Mouse (Mus musculus) neural tube, embryonic 15.5 days (tissue): Measurements from ENCODE around the gene Gm18336. TPM values are rescaled to one million over a fixed set of nuclear protein-coding genes. Genes with fewer than 3 reads are reported as not detected.

Source experiments
- ATAC-seq: fragments of 200-750 bp; cut with Nextera tagmentation; 2 replicates; pipeline ENCODE4 v1.8.0; 2017; ENCODE audit warnings: mild to moderate bottlenecking, moderate TSS enrichment, moderate library complexity; ENCODE audit not compliant: low FRiP score
- H3K27ac ChIP-seq: fragments of 300-500 bp; sonication (generic); replicated peaks from 2 replicates; pipeline ENCODE4 v1.5.1; 2015; ENCODE audit warnings: mild to moderate bottlenecking, inconsistent platforms
- H3K27me3 ChIP-seq: fragments of 300-500 bp; sonication (generic); replicated peaks from 2 replicates; pipeline ENCODE4 v1.6.1; 2015; ENCODE audit warnings: inconsistent platforms
- H3K36me3 ChIP-seq: fragments of 300-500 bp; sonication (generic); 2 replicates; pipeline ENCODE4 v1.6.1; 2015; ENCODE audit warnings: inconsistent platforms
- H3K4me1 ChIP-seq: fragments of 300-500 bp; sonication (generic); 2 replicates; pipeline ENCODE4 v1.6.1; 2015; ENCODE audit warnings: inconsistent platforms
- H3K4me2 ChIP-seq: fragments of 300-500 bp; sonication (generic); 2 replicates; pipeline ENCODE4 v1.6.1; 2015; ENCODE audit warnings: inconsistent platforms, mild to moderate bottlenecking, moderate library complexity
- H3K4me3 ChIP-seq: fragments of 300-500 bp; sonication (generic); replicated peaks from 2 replicates; pipeline ENCODE4 v1.5.1; 2015; ENCODE audit warnings: mild to moderate bottlenecking, inconsistent platforms
- H3K9ac ChIP-seq: fragments of 300-500 bp; sonication (generic); replicated peaks from 2 replicates; pipeline ENCODE4 v1.6.1; 2015; ENCODE audit warnings: mild to moderate bottlenecking, inconsistent platforms
- H3K9me3 ChIP-seq: fragments of 300-500 bp; sonication (generic); replicated peaks from 2 replicates; pipeline ENCODE4 v1.6.1; 2016; ENCODE audit warnings: inconsistent platforms
- WGBS: fragments of 180-500 bp; shearing (Covaris S2); methylation state at CpG from one replicate; pipeline ENCODE4 v1.1.7; 2015; ENCODE audit warnings: mixed read lengths; 5-methylcytosine and 5-hydroxymethylcytosine counted together
- polyA plus RNA-seq: library from polyadenylated mRNA; unstranded; fragments of >200 nt; fragmentation: Nextera tagmentation; extraction: Ambion mirVana; gene quantifications from 2 replicates; pipeline ENCODE4 v1.2.1, GENCODE M21; 2015

Gm18336 gene
- polyA plus RNA-seq, 1 experiment from 2014 or later = not detected

DNA sequence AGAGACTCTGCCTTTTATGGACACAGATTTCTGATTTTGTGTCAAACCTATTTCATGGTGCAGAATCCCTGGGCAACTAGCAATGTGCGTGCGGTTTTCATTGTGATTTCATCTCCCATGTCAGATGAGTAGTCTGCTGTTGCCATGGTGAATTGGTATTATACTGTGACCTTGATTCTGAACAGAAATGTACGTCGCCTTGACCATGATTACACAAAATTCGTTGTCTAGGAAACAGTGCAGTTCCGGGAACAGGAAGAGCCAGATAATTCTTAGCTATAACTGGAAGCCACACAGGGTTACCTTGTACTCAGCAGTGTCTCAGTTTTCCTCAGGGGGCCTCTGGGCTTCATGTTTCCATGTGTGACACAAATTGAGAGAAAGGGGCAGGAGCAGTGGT, 14.1 kb downstream of the Gm18336 start:
- Histone ChIP-seq H3K4me2 (no peak overlapping the region), H3K27ac (no peak overlapping the region), H3K4me1 (no peaks in the 10 kb centered on the region), H3K36me3 (no peaks in the 10 kb centered on the region), H3K4me3 (no peak overlapping the region), H3K9ac (no peak overlapping the region), H3K9me3 (no peaks in the 10 kb centered on the region), H3K27me3 (no peaks in the 10 kb centered on the region)
- ATAC-seq = no peak; the same call in 1 of the 2 replicates
- whole genome bisulfite sequencing = 68% methylated on average over 6 of the region's 6 CpGs

DNA sequence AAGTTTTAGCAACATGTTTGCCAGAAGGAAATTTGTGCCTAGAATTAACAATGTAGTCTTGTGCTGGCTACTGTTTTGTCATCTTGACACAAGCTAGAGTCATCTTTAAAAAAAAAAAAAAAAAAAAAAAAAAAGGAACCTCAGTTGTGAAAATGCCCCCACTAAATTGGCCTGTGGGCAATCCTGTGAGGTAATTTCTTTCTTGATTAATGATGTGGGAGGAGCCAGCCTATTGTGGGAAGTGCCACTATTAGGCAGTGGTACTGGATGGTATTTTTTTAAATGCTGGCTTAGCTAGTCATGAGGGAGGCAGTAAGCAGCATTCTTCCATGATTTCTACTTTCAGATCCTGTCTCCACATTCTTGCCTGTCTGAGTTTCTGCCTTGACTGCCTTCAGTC, 35.2 kb downstream of the Gm18336 start:
- H3K36me3 ChIP-seq = peaks cover under 1% of the 10 kb centered on the region; the same call in 1 of the 2 replicates
- no peaks in the 10 kb centered on the region for H3K9me3 ChIP-seq
- no peaks in the 10 kb centered on the region for H3K4me1 ChIP-seq
- no peak overlapping the region for H3K4me3 ChIP-seq
- no peak overlapping the region for H3K9ac ChIP-seq
- no peak overlapping the region for H3K4me2 ChIP-seq
- H3K27me3 ChIP-seq = no peaks in the 10 kb centered on the region
- H3K27ac ChIP-seq = no peak overlapping the region
- ATAC-seq = no peak

DNA sequence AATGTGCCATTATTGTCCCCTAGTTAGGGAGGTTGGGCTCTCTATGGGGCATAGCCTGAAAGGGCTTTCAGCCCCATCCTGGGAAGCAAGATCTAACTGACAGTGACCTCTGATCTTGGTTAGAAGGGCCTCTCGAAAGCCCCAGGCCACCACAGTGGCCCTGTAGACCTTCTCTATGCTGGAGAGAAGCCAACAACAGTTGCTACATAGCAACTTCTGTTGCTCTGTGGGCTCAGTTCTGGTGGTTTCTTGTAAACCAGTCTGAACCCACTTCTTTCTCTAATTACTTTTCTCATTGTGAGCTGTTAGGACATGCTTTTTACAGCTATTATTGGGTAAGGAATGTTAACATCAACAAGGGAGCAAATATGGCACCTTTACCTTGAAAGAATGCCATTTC, 41.8 kb downstream of the Gm18336 start:
- 94% methylated on average over 1 of the region's 1 CpGs for WGBS
- H3K27me3 ChIP-seq = no peaks in the 10 kb centered on the region
- peaks cover 47% of the 10 kb centered on the region for H3K36me3 ChIP-seq
- H3K9ac ChIP-seq = no peak overlapping the region
- no peak overlapping the region for H3K4me3 ChIP-seq
- no peaks in the 10 kb centered on the region for H3K4me1 ChIP-seq
- no peak overlapping the region for H3K4me2 ChIP-seq
- no peak for ATAC-seq
- no peak overlapping the region for H3K27ac ChIP-seq
- no peaks in the 10 kb centered on the region for H3K9me3 ChIP-seq

DNA sequence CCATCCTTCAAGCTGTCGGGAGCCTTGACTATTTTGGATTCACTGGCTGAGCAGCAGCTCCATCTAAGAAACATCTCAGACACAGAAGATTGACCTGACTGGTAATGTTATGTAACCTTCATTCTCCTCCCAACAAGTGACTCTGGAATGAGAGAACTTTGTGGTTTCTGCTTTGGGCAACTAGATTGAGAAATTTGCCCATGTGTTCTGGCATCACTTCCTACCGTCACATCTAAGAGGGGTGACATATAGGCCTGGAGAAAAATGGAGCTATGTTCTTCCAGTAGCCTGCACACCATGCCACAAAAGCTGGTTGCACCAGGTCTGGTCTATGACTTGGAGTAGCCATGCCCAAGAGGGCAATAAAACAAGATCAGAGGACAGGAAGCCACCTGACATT, 42.4 kb downstream of the Gm18336 start:
- Histone ChIP-seq H3K27ac (no peak overlapping the region), H3K4me2 (no peak overlapping the region), H3K36me3 (peaks cover 51% of the 10 kb centered on the region), H3K4me1 (no peaks in the 10 kb centered on the region), H3K9me3 (no peaks in the 10 kb centered on the region), H3K9ac (no peak overlapping the region), H3K4me3 (no peak overlapping the region), H3K27me3 (no peaks in the 10 kb centered on the region)
- ATAC-seq = no peak
- WGBS = 94% methylated on average over 2 of the region's 2 CpGs

Other genes with a start within 250 kb of the Gm18336 start
- not detected in 2 replicates for gene Xlr5b, start 249.9 kb downstream of the Gm18336 start, polyA plus RNA-seq
- 0.59 TPM in 1 of 2 replicates, not detected in the other for gene DXBay18, start 249.3 kb downstream of the Gm18336 start, polyA plus RNA-seq
- gene Spin2d, start 221.7 kb downstream of the Gm18336 start, polyA plus RNA-seq = not detected in 2 replicates
- gene Xlr3b, start 206.5 kb downstream of the Gm18336 start, polyA plus RNA-seq = 16.5 and 19.9 TPM in 2 replicates
- gene Xlr4b, start 184.4 kb downstream of the Gm18336 start, polyA plus RNA-seq = 0.37 and 3.1 TPM in 2 replicates
- 31.3 and 35.3 TPM in 2 replicates for gene F8a, start 170.4 kb downstream of the Gm18336 start, polyA plus RNA-seq
- gene Xlr4c, start 155.6 kb downstream of the Gm18336 start, polyA plus RNA-seq = 0.12 and 2.3 TPM in 2 replicates
- 0.22 and 0.41 TPM in 2 replicates for gene Xlr3c, start 133.3 kb downstream of the Gm18336 start, polyA plus RNA-seq
- 0.20 TPM in 1 of 2 replicates, not detected in the other for gene Xlr5a, start 105.8 kb downstream of the Gm18336 start, polyA plus RNA-seq
- gene Xlr5c, start 105.8 kb downstream of the Gm18336 start, polyA plus RNA-seq = not detected in 2 replicates
- not detected in 2 replicates for gene Gm45015, start 61.9 kb downstream of the Gm18336 start, polyA plus RNA-seq
- gene Zfp275, start 56.1 kb downstream of the Gm18336 start, polyA plus RNA-seq = 8.9 and 9.8 TPM in 2 replicates
- gene Zfp92, start 12.4 kb upstream of the Gm18336 start, polyA plus RNA-seq = 1.2 and 1.3 TPM in 2 replicates
- gene Trex2, start 36.6 kb upstream of the Gm18336 start, polyA plus RNA-seq = not detected in 2 replicates
- gene Haus7, start 60.3 kb upstream of the Gm18336 start, polyA plus RNA-seq = 67.5 and 74.9 TPM in 2 replicates
- 29.1 and 33.4 TPM in 2 replicates for gene Bgn, start 84.9 kb upstream of the Gm18336 start, polyA plus RNA-seq
- gene Atp2b3, start 104.3 kb upstream of the Gm18336 start, polyA plus RNA-seq = 6.1 and 7.0 TPM in 2 replicates
- gene Dusp9, start 240.7 kb upstream of the Gm18336 start, polyA plus RNA-seq = 1.0 and 1.8 TPM in 2 replicates